Mouse (Mus musculus) left cerebral cortex, postnatal 14 days (tissue): ENCODE data around the gene Enah. TPM values are rescaled to one million over a fixed set of nuclear protein-coding genes. Genes with fewer than 3 reads are reported as not detected.

ENCODE experiments used
- DNase-seq, 2 experiments: peaks; one replicate each; pipeline ENCODE4 v3.0.0; 2021 to 2022; ENCODE audit warnings: low spot score in 2 of 2, mixed read lengths in 1 of 2
- intact Hi-C: fragments of 180-260 bp; cut with DNase I; formaldehyde crosslinking; loops from one replicate; pipeline ENCODE4 v1.15.1; 2025
- total RNA-seq, 2 experiments: library from RNA; stranded (reverse); gene quantifications; 2 replicates each; pipeline ENCODE4 v1.2.3; 2021

Gene Enah
- total RNA-seq, 2 experiments from 2014 or later = 137 to 151 TPM

GRCm38 (mm10) chr1:181860659-181861058 is 159.1 kb downstream of the Enah start:
- intact Hi-C loops = no loop called here
- DNase-seq = peak in 1 of 2 experiments; percentile 31

- intact Hi-C loops = no loop called here
- no peak for DNase-seq
These were observed 163.5 kb downstream of the Enah start for GRCm38 (mm10) chr1:181856329-181856728.

GRCm38 (mm10) chr1:181854829-181855228 is 165.0 kb downstream of the Enah start:
- intact Hi-C loops = no loop called here
- DNase-seq = no peak

GRCm38 (mm10) chr1:181853081-181853736 is 166.6 kb downstream of the Enah start:
- intact Hi-C loops = no loop called here
- DNase-seq = no peak

GRCm38 (mm10) chr1:181852466-181852865 is 167.3 kb downstream of the Enah start:
- no peak for DNase-seq
- intact Hi-C loops = no loop called here

- intact Hi-C loops = no loop called here
- DNase-seq = peak; percentile 49 to 71
These were observed 168.1 kb downstream of the Enah start for GRCm38 (mm10) chr1:181851521-181852310.

- intact Hi-C loops = no loop called here
- DNase-seq = no peak
These were observed 169.3 kb downstream of the Enah start for GRCm38 (mm10) chr1:181850441-181850840.

- DNase-seq = no peak
- intact Hi-C loops = no loop called here
These were observed 171.6 kb downstream of the Enah start for GRCm38 (mm10) chr1:181848210-181848609.

- intact Hi-C loops = no loop called here
- DNase-seq = no peak
These were observed 172.4 kb downstream of the Enah start for GRCm38 (mm10) chr1:181847396-181847795.

Other genes with a start within 250 kb of the Enah start
- 10 to 100 TPM in 1 of 2 experiments, 1 to 10 TPM in 1; 9.6 to 14.2 TPM for gene Lbr, start 176.9 kb downstream of the Enah start, total RNA-seq
- 10 to 100 TPM; 55.2 to 57.1 TPM for gene Srp9, start 104.7 kb upstream of the Enah start, total RNA-seq
- gene Vmn1r1, start 144.5 kb upstream of the Enah start, total RNA-seq = not detected